Mouse (Mus musculus) gastrocnemius, postnatal 36 days (tissue): Measurements from ENCODE around the gene Pgm2. TPM values are rescaled to one million over a fixed set of nuclear protein-coding genes. Genes with fewer than 3 reads are reported as not detected.

Source experiments
- DNase-seq, 2 experiments: peaks; one replicate each; pipeline ENCODE4 v3.0.0; 2022
- intact Hi-C: fragments of 180-260 bp; cut with DNase I; formaldehyde crosslinking; loops from one replicate; pipeline ENCODE4 v1.15.1; 2025
- long read RNA-seq, 2 experiments: library from polyadenylated mRNA; stranded (forward); transcript quantifications; one replicate each; pipeline ENCODE4 v2.0.0; 2021
- total RNA-seq, 2 experiments: library from RNA; stranded (reverse); gene quantifications; 2 replicates each; pipeline ENCODE4 v1.2.3; 2021

The Pgm2 gene
- 1 to 10 TPM; 2.3 to 3.2 TPM for total RNA-seq
- long read RNA-seq, experiment 1, partial matches to known transcripts = 0 of 4 reads
- long read RNA-seq, experiment 1, other reads (novel, unspliced or antisense) = 0 of 4 reads
- long read RNA-seq, experiment 2, transcript Pgm2-201 (14 exons, 2,369 nt) = major isoform, 6 of 7 reads
- long read RNA-seq, experiment 2, partial matches to known transcripts = 1 of 7 reads
- long read RNA-seq, experiment 2, other reads (novel, unspliced or antisense) = 0 of 7 reads

- DNase-seq = peak; percentile 72 to 80
- intact Hi-C loops = no loop called here
These were observed at the start of gene Pgm2 for GRCm38 (mm10) chr5:64092748-64093292. Pgm2 (plus strand) TSS chr5:64092950.

GRCm38 (mm10) chr5:64043694-64044453 is 48.9 kb upstream of the Pgm2 start:
- DNase-seq = no peak
- intact Hi-C loops = no loop called here

- intact Hi-C loops = no loop called here
These were observed 48.0 kb upstream of the Pgm2 start for GRCm38 (mm10) chr5:64044790-64045189.

GRCm38 (mm10) chr5:64045502-64045901 is 47.2 kb upstream of the Pgm2 start:
- intact Hi-C loops = no loop called here
- DNase-seq = peak in 1 of 2 experiments; percentile 27

More at GRCm38 (mm10) chr5:64044790-64045189, 48.0 kb upstream of the Pgm2 start:
- DNase-seq = no peak

GRCm38 (mm10) chr5:64046995-64047394 is 45.8 kb upstream of the Pgm2 start:
- intact Hi-C loops = no loop called here
- no peak for DNase-seq

GRCm38 (mm10) chr5:64047921-64048320 is 44.8 kb upstream of the Pgm2 start:
- intact Hi-C loops = no loop called here
- DNase-seq = no peak

GRCm38 (mm10) chr5:64048605-64049004 is 44.1 kb upstream of the Pgm2 start:
- DNase-seq = no peak
- intact Hi-C loops = no loop called here

- no peak for DNase-seq
- intact Hi-C loops = no loop called here
These were observed 43.5 kb upstream of the Pgm2 start for GRCm38 (mm10) chr5:64049256-64049655.

- DNase-seq = no peak
- intact Hi-C loops = no loop called here
These were observed 39.7 kb upstream of the Pgm2 start for GRCm38 (mm10) chr5:64053010-64053409.

GRCm38 (mm10) chr5:64056210-64056609 is 36.5 kb upstream of the Pgm2 start:
- no peak for DNase-seq
- intact Hi-C loops = no loop called here

- intact Hi-C loops = loop anchor here (10.0 kb wide), 1 partner anchor 246 kb away; the partner anchor contains the start of gene 0610040J01Rik
- no peak for DNase-seq
These were observed 31.9 kb upstream of the Pgm2 start for GRCm38 (mm10) chr5:64060881-64061280.

GRCm38 (mm10) chr5:64061643-64062042 is 31.1 kb upstream of the Pgm2 start:
- DNase-seq = no peak
- intact Hi-C loops = loop anchor here (10.0 kb wide), 1 partner anchor 247 kb away; the partner anchor contains the start of gene 0610040J01Rik

GRCm38 (mm10) chr5:64062882-64063621 is 29.7 kb upstream of the Pgm2 start:
- DNase-seq = no peak
- intact Hi-C loops = loop anchor here (10.0 kb wide), 1 partner anchor 248 kb away; the partner anchor contains the start of gene 0610040J01Rik

GRCm38 (mm10) chr5:64063622-64064355 is 29.0 kb upstream of the Pgm2 start:
- intact Hi-C loops = loop anchor here (10.0 kb wide), 1 partner anchor 249 kb away; the partner anchor contains the start of gene 0610040J01Rik
- no peak for DNase-seq

GRCm38 (mm10) chr5:64064401-64064800 is 28.3 kb upstream of the Pgm2 start:
- intact Hi-C loops = loop anchor here (10.0 kb wide), 1 partner anchor 250 kb away; the partner anchor contains the start of gene 0610040J01Rik
- DNase-seq = no peak

GRCm38 (mm10) chr5:64065497-64066046 is 27.2 kb upstream of the Pgm2 start:
- intact Hi-C loops = loop anchor here (10.0 kb wide), 1 partner anchor 251 kb away; the partner anchor contains the start of gene 0610040J01Rik
- DNase-seq = no peak

GRCm38 (mm10) chr5:64066159-64066558 is 26.6 kb upstream of the Pgm2 start:
- intact Hi-C loops = loop anchor here (10.0 kb wide), 1 partner anchor 251 kb away; the partner anchor contains the start of gene 0610040J01Rik
- no peak for DNase-seq

- intact Hi-C loops = loop anchor here (10.0 kb wide), 1 partner anchor 253 kb away; the partner anchor contains the start of gene 0610040J01Rik
- no peak for DNase-seq
These were observed 25.2 kb upstream of the Pgm2 start for GRCm38 (mm10) chr5:64067576-64067975.

GRCm38 (mm10) chr5:64070081-64070673 is 22.6 kb upstream of the Pgm2 start:
- DNase-seq = peak; percentile 26 to 35
- intact Hi-C loops = loop anchor here (1.0 kb wide), 1 partner anchor 164 kb away; no protein-coding TSS in a partner anchor
